Mouse (Mus musculus) thymus, postnatal 10 days (tissue): ENCODE data around the gene Olfr201.
"Not testable (repeated sequence)": the region's sequence is repeated elsewhere in the genome, so short reads cannot be mapped to it uniquely, and the experiment has no call there.

ENCODE experiments used
- DNase-seq, 2 experiments: peaks; one replicate each; pipeline ENCODE4 v3.0.0; 2021; ENCODE audit warnings: low spot score in 2 of 2

Olfr201 gene

GRCm38 (mm10) chr16:59272532-59272931 lies at the start of gene Olfr201:
Gene Olfr201 (minus strand): TSS chr16:59272632.
- not testable (repeated sequence) for DNase-seq

DNA sequence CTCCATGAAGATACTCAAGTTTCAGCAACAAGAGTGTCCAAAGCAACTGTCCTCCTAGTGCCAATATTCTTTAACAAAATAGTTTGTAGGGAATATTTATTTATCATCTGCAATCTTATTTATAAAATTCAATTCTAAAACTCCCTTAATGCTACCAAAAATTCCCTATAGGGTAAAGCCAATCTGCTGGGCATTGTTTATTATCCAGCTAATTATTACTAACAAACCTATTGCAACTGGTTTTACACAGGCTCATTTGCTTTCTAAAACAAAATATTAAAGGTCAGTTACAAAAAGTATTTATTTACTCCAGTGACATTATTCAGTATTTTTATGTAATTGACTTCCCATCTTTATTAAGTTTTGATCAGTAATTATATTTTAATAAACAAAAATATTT lies 45.7 kb upstream of the Olfr201 start, which contains the start of gene Olfr204:
Gene Olfr204, minus strand, starts transcription at position 101 of the 400 bp plus-strand sequence.
- DNase-seq: no peak

- no peak for DNase-seq
Observed at GRCm38 (mm10) chr16:59298581-59298980, 26.1 kb upstream of the Olfr201 start, which contains the start of gene Olfr203. Gene Olfr203 (plus strand): TSS chr16:59298881.

GRCm38 (mm10) chr16:59287576-59287975 lies 15.1 kb upstream of the Olfr201 start:
- DNase-seq: not testable (repeated sequence)

DNA sequence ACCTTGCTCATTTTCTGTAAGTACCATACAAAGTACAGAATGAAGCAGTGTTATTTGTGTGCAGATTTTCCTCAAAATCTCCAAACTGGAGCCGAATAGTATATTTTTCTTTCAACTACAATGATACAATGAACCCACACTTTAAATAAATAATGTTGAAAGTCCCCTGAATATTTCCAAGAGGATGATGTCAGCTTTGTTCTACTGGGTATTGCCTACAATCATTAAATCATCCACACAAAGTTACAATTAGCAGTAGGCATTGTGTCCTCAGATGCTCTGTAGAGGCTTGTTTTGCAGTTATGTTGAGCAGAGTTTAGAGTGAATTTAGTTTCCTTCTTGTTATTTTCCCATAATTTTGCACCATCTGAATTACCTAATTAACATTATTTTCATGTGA lies 14.3 kb upstream of the Olfr201 start, which contains the start of gene Olfr202:
Gene Olfr202, minus strand, starts transcription at position 101 of the 400 bp plus-strand sequence.
- DNase-seq: no peak

DNA sequence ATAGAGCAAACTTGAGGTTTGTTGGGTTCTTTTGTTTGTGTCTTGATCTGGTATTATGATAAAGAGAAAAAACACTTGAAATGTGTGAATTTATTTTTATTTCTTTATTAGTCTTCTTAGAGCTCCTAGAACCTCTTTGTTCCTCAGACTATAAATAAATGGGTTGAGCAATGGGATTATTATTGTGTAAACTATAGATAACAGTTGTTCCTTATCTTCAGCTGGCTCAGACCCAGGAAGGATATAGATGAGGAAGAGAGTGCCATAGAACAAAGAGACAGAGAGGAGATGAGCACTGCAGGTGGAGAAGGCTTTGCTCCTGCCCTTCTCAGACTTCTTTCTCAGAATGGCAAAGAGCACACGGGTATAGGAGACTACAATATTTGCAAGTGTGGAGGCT lies 11.0 kb upstream of the Olfr201 start:
- DNase-seq: no peak

GRCm38 (mm10) chr16:59280542-59280941 lies 8.1 kb upstream of the Olfr201 start:
- DNase-seq: no peak

DNA sequence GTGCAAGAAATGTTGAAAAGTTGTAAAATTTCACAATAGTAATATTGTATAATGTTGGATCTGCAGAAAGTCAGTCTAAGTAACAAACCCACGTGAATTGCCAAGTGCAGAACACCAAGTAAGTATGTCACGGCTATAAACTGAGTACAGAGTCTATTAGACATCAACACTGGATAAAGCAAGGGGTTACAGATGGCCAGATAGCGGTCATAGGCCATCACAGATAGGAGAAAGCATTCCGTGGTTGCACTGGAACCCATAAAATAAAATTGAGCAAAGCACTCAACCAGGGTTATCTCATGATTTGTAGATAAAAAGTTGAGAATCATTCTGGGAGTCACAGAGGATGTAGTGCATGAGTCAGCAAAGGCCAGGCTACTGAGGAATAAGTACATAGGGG lies 3.3 kb downstream of the Olfr201 start:
- DNase-seq: not testable (repeated sequence)

GRCm38 (mm10) chr16:59249684-59250083 lies 22.7 kb downstream of the Olfr201 start:
- DNase-seq: no peak

GRCm38 (mm10) chr16:59219667-59220066 lies 52.8 kb downstream of the Olfr201 start, which contains the start of gene Olfr199:
Gene Olfr199 (minus strand): TSS chr16:59219767.
- DNase-seq: not testable (repeated sequence)

DNA sequence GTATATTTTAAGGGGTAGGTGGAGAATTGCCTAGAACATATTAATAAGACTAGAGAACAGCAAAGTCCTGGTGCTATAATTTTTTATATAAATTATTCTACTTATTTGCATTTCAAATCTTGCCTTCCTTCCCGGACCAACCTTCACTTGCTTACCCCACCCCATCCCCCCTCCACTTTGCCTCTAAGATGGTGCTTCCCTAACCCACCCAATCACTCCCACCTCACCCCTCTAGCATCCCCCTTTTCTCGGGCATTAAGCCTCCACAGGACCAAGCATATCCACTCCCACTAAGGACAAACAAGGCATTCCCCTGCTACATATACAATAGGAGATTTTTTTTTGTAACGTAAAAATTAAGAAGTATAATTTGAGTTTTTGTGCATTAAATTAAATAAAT lies 54.6 kb downstream of the Olfr201 start:
- DNase-seq: not testable (repeated sequence)
